Comparison of ENCODE assay signal across 9 mouse cellular contexts in genomic region chr11:118104001-118104400, GRCm38 (mm10). TPM values are rescaled to one million over a fixed set of nuclear protein-coding genes. Genes with fewer than 3 reads are reported as not detected.
DNase-seq lines count a peak whose midpoint lies in the region; ATAC-seq and TF ChIP-seq lines count a peak whose summit lies in the region.
"Had no signal": no experiment of that assay in that cellular context is flagged by ENCODE, and none has a peak within 500 bp of the region (broad histone marks: within the 10 kb centered on the region; RNA-seq: fewer than 3 reads in every experiment).

No protein-coding gene starts in this region.

- no peak overlapping the region for H3K9ac ChIP-seq in embryonic facial prominence, embryonic 11.5 days (replicated peaks; ENCODE audit: low read length)
- no peak overlapping the region for H3K9ac ChIP-seq in heart, adult 2 months (ENCODE audit: low read depth, low read length)
- no peak overlapping the region for H3K9ac ChIP-seq in kidney, embryonic 15.5 days
- no peak overlapping the region for H3K9ac ChIP-seq in neural tube, embryonic 12.5 days

- TF ChIP-seq EP300 in heart, adult 2 months (IDR thresholded peaks at IDR 0.05; ENCODE audit: insufficient read depth, low read depth, low read length): peak; percentile 96

- H3K4me3 ChIP-seq in embryonic facial prominence, embryonic 11.5 days (ENCODE audit: low read depth, low read length): no peak overlapping the region
- H3K4me3 ChIP-seq in heart, adult 2 months: no peak overlapping the region
- H3K4me3 ChIP-seq in kidney, embryonic 15.5 days (replicated peaks): no peak overlapping the region
- H3K4me3 ChIP-seq in neural tube, embryonic 12.5 days: no peak overlapping the region

- H3K4me2 ChIP-seq in embryonic facial prominence, embryonic 11.5 days (ENCODE audit: low read depth, low read length): no peak overlapping the region
- no peak overlapping the region for H3K4me2 ChIP-seq in kidney, embryonic 15.5 days
- no peak overlapping the region for H3K4me2 ChIP-seq in neural tube, embryonic 12.5 days (replicated peaks)

- H3K9me3 ChIP-seq in embryonic facial prominence, embryonic 11.5 days (replicated peaks; ENCODE audit: control insufficient read depth, low read length): no peaks in the 10 kb centered on the region
- H3K9me3 ChIP-seq in kidney, embryonic 15.5 days (replicated peaks): no peaks in the 10 kb centered on the region
- no peaks in the 10 kb centered on the region for H3K9me3 ChIP-seq in neural tube, embryonic 12.5 days

- peak; percentile 73 for ATAC-seq in embryonic facial prominence, embryonic 11.5 days (replicated peaks; ENCODE audit: insufficient number of reproducible peaks, low FRiP score, low TSS enrichment, low read depth)
- peak; percentile 61 for ATAC-seq in kidney, embryonic 15.5 days (replicated peaks; ENCODE audit: low FRiP score)
- ATAC-seq in neural tube, embryonic 12.5 days (ENCODE audit: low FRiP score, low read depth): peak; percentile 65; the same call in 1 of the 2 replicates

- H3K79me2 ChIP-seq in heart, adult 2 months (replicated peaks; ENCODE audit: control insufficient read depth, insufficient read depth, low read length): no peaks in the 10 kb centered on the region

- 7% methylated on average over 5 of the region's 5 CpGs for WGBS in embryonic facial prominence, embryonic 11.5 days
- 4% methylated on average over 5 of the region's 5 CpGs for WGBS in heart, adult 2 months
- WGBS in kidney, embryonic 15.5 days: 5% methylated on average over 5 of the region's 5 CpGs
- 13% methylated on average over 5 of the region's 5 CpGs for WGBS in neural tube, embryonic 12.5 days

- intact Hi-C loops in heart, adult 2 months (cut with DNase I): loop anchor here (5.0 kb wide), 3 partner anchors 68 to 168 kb away; no protein-coding TSS in a partner anchor

- no peak for TF ChIP-seq POLR2A in heart, adult 2 months (IDR thresholded peaks at IDR 0.05; ENCODE audit: insufficient read depth, low read depth, low read length)

- TF ChIP-seq CTCF in heart, adult 2 months (IDR thresholded peaks at IDR 0.05): peak; percentile 84

- no peaks in the 10 kb centered on the region for H3K4me1 ChIP-seq in embryonic facial prominence, embryonic 11.5 days (ENCODE audit: control insufficient read depth, insufficient read depth, low read length)
- H3K4me1 ChIP-seq in heart, adult 2 months (ENCODE audit: control insufficient read depth, insufficient read depth, low read length): no peaks in the 10 kb centered on the region
- peaks cover 6% of the 10 kb centered on the region; the same call in 1 of the 2 replicates for H3K4me1 ChIP-seq in kidney, embryonic 15.5 days
- 0 out of 2 replicates have a peak, but pooled peaks cover 5% of the 10 kb centered on the region for H3K4me1 ChIP-seq in neural tube, embryonic 12.5 days

- DNase-seq in CD4-positive, CD25-positive, alpha-beta regulatory T cell, adult 2 months (ENCODE audit: low read depth, low spot score): peak; percentile 95
- DNase-seq in adrenal gland, postnatal 25 days: peak; percentile 83
- peak; percentile 89 for DNase-seq in embryonic facial prominence, embryonic 11.5 days (ENCODE audit: low spot score)
- DNase-seq in heart, adult 2 months: peak; percentile 79 to 86
- DNase-seq in liver: peak; percentile 82
- DNase-seq in telencephalon, adult 2 months (ENCODE audit: low read depth, low spot score): peak; percentile 53

- H3K27ac ChIP-seq in embryonic facial prominence, embryonic 11.5 days (replicated peaks; ENCODE audit: low read depth, low read length): no peak overlapping the region
- no peak overlapping the region for H3K27ac ChIP-seq in heart, adult 2 months
- no peak overlapping the region for H3K27ac ChIP-seq in kidney, embryonic 15.5 days
- H3K27ac ChIP-seq in neural tube, embryonic 12.5 days: no peak overlapping the region
- H3K27ac ChIP-seq: macrophage had no signal

- no peaks in the 10 kb centered on the region for H3K36me3 ChIP-seq in embryonic facial prominence, embryonic 11.5 days (replicated peaks; ENCODE audit: control insufficient read depth, insufficient read depth, low read depth, low read length)
- H3K36me3 ChIP-seq in heart, adult 2 months (ENCODE audit: control insufficient read depth, insufficient read depth, low read length): no peaks in the 10 kb centered on the region
- H3K36me3 ChIP-seq in kidney, embryonic 15.5 days: no peaks in the 10 kb centered on the region
- no peaks in the 10 kb centered on the region for H3K36me3 ChIP-seq in neural tube, embryonic 12.5 days

- H3K27me3 ChIP-seq in embryonic facial prominence, embryonic 11.5 days (ENCODE audit: control insufficient read depth, insufficient read depth, low read length): no peaks in the 10 kb centered on the region
- H3K27me3 ChIP-seq in heart, adult 2 months (ENCODE audit: control insufficient read depth, insufficient read depth, low read length): no peaks in the 10 kb centered on the region
- H3K27me3 ChIP-seq in kidney, embryonic 15.5 days: no peaks in the 10 kb centered on the region
- no peaks in the 10 kb centered on the region for H3K27me3 ChIP-seq in neural tube, embryonic 12.5 days (replicated peaks)

RNA-seq across cellular contexts. Expression of gene Dnah17, which starts 26.4 kb away (rescaled TPM):
- 0.03 TPM in 1 of 2 replicates, not detected in the other for total RNA-seq in adrenal gland, postnatal 25 days (2021)
- 0.10 and 0.17 TPM in 2 replicates for polyA plus RNA-seq in embryonic facial prominence, embryonic 11.5 days (2014; fragmentation: Nextera tagmentation; extraction: Ambion mirVana)
- under 1 TPM; 0.11 to 0.26 TPM for total RNA-seq in heart, adult 2 months (2021)
- polyA plus RNA-seq in heart, adult 2 months (2012; rRNA removed): 0.03 and 0.08 TPM in 2 replicates
- polyA plus RNA-seq in kidney, embryonic 15.5 days (2015; fragmentation: Nextera tagmentation; extraction: Ambion mirVana): 0.17 and 0.22 TPM in 2 replicates
- 0.27 and 0.28 TPM in 2 replicates for polyA plus RNA-seq in neural tube, embryonic 12.5 days (2016; fragmentation: Nextera tagmentation; extraction: Ambion mirVana)
